Mouse (Mus musculus): ENCODE results near the gene H2-Q6.
A peak's percentile ranks its signal among the peaks of the same experiment; 100 is the strongest.
"Not testable (repeated sequence)": the region's sequence is repeated elsewhere in the genome, so short reads cannot be mapped to it uniquely, and the experiment has no call there.

The H2-Q6 gene

GRCm38 (mm10) chr17:35424624-35425416 lies at the start of gene H2-Q6:
TSS of gene H2-Q6 (plus strand) at chr17:35424850.
- not testable (repeated sequence) for DNase-seq (ENCODE audit: low spot score)

- peak; percentile 70 for DNase-seq (ENCODE audit: low spot score)
Observed at GRCm38 (mm10) chr17:35379369-35379728, 45.3 kb upstream of the H2-Q6 start, which contains the start of gene H2-Q4. TSS of gene H2-Q4 (plus strand) at chr17:35379617.

GRCm38 (mm10) chr17:35379729-35380451 lies 44.8 kb upstream of the H2-Q6 start:
- DNase-seq (ENCODE audit: low spot score): no peak

- DNase-seq (ENCODE audit: low spot score): not testable (repeated sequence)
Observed at GRCm38 (mm10) chr17:35389796-35390195, 34.9 kb upstream of the H2-Q6 start.

GRCm38 (mm10) chr17:35392671-35393070 lies 32.0 kb upstream of the H2-Q6 start:
- not testable (repeated sequence) for DNase-seq (ENCODE audit: low spot score)

GRCm38 (mm10) chr17:35393864-35394800 lies 30.5 kb upstream of the H2-Q6 start:
- DNase-seq (ENCODE audit: low spot score): not testable (repeated sequence)

GRCm38 (mm10) chr17:35396956-35397355 lies 27.7 kb upstream of the H2-Q6 start:
- not testable (repeated sequence) for DNase-seq (ENCODE audit: low spot score)

- DNase-seq (ENCODE audit: low spot score): not testable (repeated sequence)
Observed at GRCm38 (mm10) chr17:35413057-35413456, 11.6 kb upstream of the H2-Q6 start.

GRCm38 (mm10) chr17:35415273-35416129 lies 9.1 kb upstream of the H2-Q6 start:
- not testable (repeated sequence) for DNase-seq (ENCODE audit: low spot score)

- no peak for DNase-seq (ENCODE audit: low spot score)
Observed at GRCm38 (mm10) chr17:35418772-35419171, 5.9 kb upstream of the H2-Q6 start.

- not testable (repeated sequence) for DNase-seq (ENCODE audit: low spot score)
Observed at GRCm38 (mm10) chr17:35419564-35419963, 5.1 kb upstream of the H2-Q6 start.

GRCm38 (mm10) chr17:35420206-35420810 lies 4.3 kb upstream of the H2-Q6 start:
- DNase-seq (ENCODE audit: low spot score): not testable (repeated sequence)

- not testable (repeated sequence) for DNase-seq (ENCODE audit: low spot score)
Observed at GRCm38 (mm10) chr17:35421331-35421730, 3.3 kb upstream of the H2-Q6 start.

GRCm38 (mm10) chr17:35422360-35422759 lies 2.3 kb upstream of the H2-Q6 start:
- DNase-seq (ENCODE audit: low spot score): not testable (repeated sequence)

GRCm38 (mm10) chr17:35423131-35423810 lies 1.4 kb upstream of the H2-Q6 start:
- DNase-seq (ENCODE audit: low spot score): not testable (repeated sequence)

- not testable (repeated sequence) for DNase-seq (ENCODE audit: low spot score)
Observed at GRCm38 (mm10) chr17:35424106-35424505, 544 bp upstream of the H2-Q6 start.

GRCm38 (mm10) chr17:35425474-35425873 lies 824 bp downstream of the H2-Q6 start:
- not testable (repeated sequence) for DNase-seq (ENCODE audit: low spot score)

GRCm38 (mm10) chr17:35428883-35429282 lies 4.2 kb downstream of the H2-Q6 start:
- not testable (repeated sequence) for DNase-seq (ENCODE audit: low spot score)

- DNase-seq (ENCODE audit: low spot score): not testable (repeated sequence)
Observed at GRCm38 (mm10) chr17:35430671-35431070, 6.0 kb downstream of the H2-Q6 start.

GRCm38 (mm10) chr17:35432167-35432566 lies 7.5 kb downstream of the H2-Q6 start:
- not testable (repeated sequence) for DNase-seq (ENCODE audit: low spot score)
